Mouse (Mus musculus) inflammation-experienced regulatory T-cells, adult 16 weeks (primary cell): ENCODE data around the gene Trip10. TPM values are rescaled to one million over a fixed set of nuclear protein-coding genes. Genes with fewer than 3 reads are reported as not detected.

Source experiments
- polyA plus RNA-seq: library from polyadenylated mRNA; unstranded; fragments of 100-300 nt; shearing (Covaris generic); gene quantifications from one replicate; pipeline ENCODE4 v1.2.1, GENCODE M21; 2017

The Trip10 gene
- polyA plus RNA-seq, result 8.6 TPM

DNA sequence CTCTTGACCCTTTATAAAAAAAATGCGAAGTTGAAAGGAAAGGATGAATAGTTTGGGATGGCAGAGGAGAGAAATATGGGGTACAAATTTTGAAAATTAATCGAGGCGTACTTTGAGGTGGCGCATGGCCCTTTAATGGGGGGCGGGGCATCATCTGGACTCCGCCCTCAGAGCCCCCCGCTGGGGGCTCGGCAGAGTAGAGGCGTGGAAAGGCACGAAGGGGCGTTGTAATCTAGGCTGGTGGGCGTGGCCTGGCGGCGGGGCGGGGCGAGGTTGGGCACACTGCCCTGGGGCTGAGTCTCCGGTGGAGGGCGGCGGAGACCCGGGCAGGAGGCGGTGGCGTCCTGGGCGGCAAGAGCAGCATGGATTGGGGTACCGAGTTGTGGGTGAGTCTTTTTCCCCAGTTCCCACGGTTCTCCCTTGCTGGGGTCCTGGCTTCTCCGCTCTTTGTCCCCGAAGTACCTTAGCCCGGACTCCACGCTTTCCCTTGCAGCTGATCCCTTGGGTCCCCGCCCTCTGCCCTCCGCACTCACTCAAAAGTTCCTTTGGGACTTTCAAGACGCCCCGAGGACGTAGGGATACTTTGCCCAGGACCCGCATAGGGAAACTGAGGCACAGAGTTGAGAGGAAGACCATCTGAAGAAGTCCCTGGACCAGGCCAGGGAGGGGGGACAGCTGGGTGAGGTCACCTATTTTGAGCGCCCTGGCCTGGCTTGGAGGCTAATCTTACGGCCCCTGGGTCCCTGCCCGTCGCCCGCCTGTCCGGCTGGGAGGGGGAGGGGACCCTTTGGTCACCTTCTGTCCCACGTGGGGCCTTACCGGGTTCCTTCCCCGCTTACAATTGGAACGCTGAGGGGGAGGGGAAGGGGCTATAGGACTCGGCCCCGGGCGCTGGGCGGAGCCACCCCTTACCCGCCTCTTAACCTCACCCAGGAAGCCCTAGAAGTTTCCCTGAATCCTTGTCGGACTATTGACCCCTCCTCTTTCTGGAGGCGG is at the start of gene Trip10:
Trip10 (plus strand) TSS at position 270 of the 996 bp plus-strand sequence.

DNA sequence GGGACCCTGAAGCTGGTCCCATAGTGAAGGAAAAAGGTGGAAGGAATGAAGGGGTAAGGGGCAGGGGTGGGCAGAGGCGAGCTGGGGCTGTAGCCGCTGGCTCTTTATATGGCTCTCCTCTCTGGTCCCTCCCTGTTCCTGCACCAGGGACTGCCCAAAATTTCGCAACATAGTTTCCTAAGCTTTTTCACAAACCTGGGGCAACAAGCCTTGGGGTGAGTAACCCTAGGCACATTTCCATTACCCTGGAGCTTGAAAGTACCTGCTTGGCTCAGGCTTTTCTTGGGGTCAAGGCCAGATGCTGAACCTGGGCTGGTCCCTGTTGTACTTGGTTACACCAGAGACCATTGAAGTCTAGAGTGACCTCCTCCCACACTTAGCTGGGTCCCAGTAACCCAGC is 21.2 kb upstream of the Trip10 start, which contains the start of gene C3:
C3 (minus strand) TSS at position 123 of the 400 bp plus-strand sequence.

DNA sequence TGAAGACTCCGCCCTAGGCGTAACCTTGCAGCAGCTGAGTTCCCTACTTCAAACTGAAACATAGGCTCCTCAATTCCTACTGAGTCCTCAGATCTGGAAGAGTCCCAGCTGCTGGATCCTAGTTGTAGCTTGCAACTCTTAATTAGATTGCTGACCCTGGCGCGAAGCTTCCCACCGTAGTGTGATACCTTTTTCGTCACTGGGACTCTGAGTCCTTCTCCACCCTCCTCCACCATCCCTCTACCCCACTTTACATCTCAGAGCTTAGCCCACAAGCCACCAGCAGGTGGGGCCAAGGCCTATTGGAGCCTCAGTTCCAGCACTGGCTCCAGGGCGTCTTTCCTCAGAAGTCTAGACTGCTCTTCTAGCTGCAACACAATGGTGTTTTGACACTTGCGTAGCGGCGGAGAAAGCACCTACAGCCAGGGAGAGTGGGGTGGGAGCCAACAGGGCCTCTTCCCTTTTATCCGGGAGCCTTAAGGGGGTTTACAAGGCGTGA is 1.0 kb upstream of the Trip10 start, which contains the start of gene Gpr108:
Gpr108 (minus strand) TSS at position 246 of the 499 bp plus-strand sequence.

DNA sequence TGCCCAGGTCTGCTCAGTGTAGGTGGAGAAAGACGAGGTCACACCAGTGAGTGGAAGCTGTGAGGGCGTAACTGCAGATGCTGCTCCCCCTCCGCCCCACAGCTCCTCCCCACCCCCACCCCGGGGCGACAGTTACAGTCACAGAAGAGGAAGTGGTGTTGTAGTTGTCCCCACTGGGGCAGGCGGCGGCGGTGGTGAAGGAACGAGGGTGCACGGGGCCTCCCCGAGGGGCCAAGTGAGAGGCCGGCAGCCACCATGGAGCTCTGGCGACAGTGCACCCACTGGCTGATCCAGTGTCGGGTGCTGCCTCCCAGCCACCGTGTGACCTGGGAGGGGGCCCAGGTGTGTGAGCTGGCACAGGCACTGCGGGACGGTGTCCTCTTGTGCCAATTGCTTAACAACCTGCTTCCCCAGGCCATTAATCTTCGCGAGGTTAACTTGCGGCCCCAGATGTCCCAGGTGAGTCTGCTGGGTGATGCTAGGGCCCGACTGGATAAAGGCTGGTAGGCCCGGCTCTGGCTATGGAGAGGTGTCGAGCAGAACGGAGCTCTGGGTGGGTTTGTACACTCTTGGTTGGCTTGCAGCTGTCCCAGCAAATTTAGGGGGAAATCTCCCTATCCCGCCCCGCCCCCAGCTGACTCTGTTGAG is 29.8 kb downstream of the Trip10 start, which contains the start of gene Vav1:
Vav1 (plus strand) TSS at position 158 of the 648 bp plus-strand sequence.

Other genes with a start within 250 kb of the Trip10 start
- 1.8 TPM for gene Pspn, start 249.4 kb upstream of the Trip10 start, polyA plus RNA-seq
- gene Gtf2f1, start 238.2 kb upstream of the Trip10 start, polyA plus RNA-seq, result 93.0 TPM
- 0.93 TPM for gene Gm17949, start 238.0 kb upstream of the Trip10 start, polyA plus RNA-seq
- gene Khsrp, start 217.9 kb upstream of the Trip10 start, polyA plus RNA-seq, result 7.8 TPM
- not detected for gene Slc25a41, start 207.8 kb upstream of the Trip10 start, polyA plus RNA-seq
- gene Crb3, start 190.3 kb upstream of the Trip10 start, polyA plus RNA-seq, result 3.1 TPM
- 3.8 TPM for gene Slc25a23, start 189.6 kb upstream of the Trip10 start, polyA plus RNA-seq
- 327 TPM for gene Dennd1c, start 170.9 kb upstream of the Trip10 start, polyA plus RNA-seq
- 2.0 TPM for gene Tubb4a, start 161.7 kb upstream of the Trip10 start, polyA plus RNA-seq
- gene Tnfsf9, start 144.1 kb upstream of the Trip10 start, polyA plus RNA-seq, result 10.2 TPM
- gene Cd70, start 99.7 kb upstream of the Trip10 start, polyA plus RNA-seq, result 0.35 TPM
- 11.9 TPM for gene Tnfsf14, start 55.3 kb upstream of the Trip10 start, polyA plus RNA-seq
- 3.4 TPM for gene C3, start 21.3 kb upstream of the Trip10 start, polyA plus RNA-seq
- gene Gpr108, start 1.0 kb upstream of the Trip10 start, polyA plus RNA-seq, result 103 TPM
- 253 TPM for gene Vav1, start 29.6 kb downstream of the Trip10 start, polyA plus RNA-seq
- 5.2 TPM for gene Adgre1, start 109.2 kb downstream of the Trip10 start, polyA plus RNA-seq